Comparison of ENCODE assay signal across 20 mouse cellular contexts in genomic region chr3:12954480-12954879, GRCm38 (mm10).
DNase-seq lines count a peak whose midpoint lies in the region; ATAC-seq lines count a peak whose summit lies in the region.
"Had no signal": no experiment of that assay in that cellular context is flagged by ENCODE, and none has a peak within 500 bp of the region (broad histone marks: within the 10 kb centered on the region; RNA-seq: fewer than 3 reads in every experiment).

No protein-coding gene starts in this region.

- no peak overlapping the region for H3K9ac ChIP-seq in hindbrain, embryonic 11.5 days (ENCODE audit: low read depth, low read length)
- H3K9ac ChIP-seq: embryonic facial prominence, embryonic 12.5 days; forebrain, embryonic 15.5 days; heart, embryonic 12.5 days; hindbrain, embryonic 12.5 days had no signal

- no peak overlapping the region for H3K27ac ChIP-seq in hindbrain, embryonic 11.5 days (ENCODE audit: low read depth, low read length)
- H3K27ac ChIP-seq: embryonic facial prominence, embryonic 12.5 days; forebrain, embryonic 15.5 days; heart, adult 2 months; hindbrain, embryonic 12.5 days had no signal

- no peak overlapping the region for H3K4me2 ChIP-seq in hindbrain, embryonic 11.5 days (replicated peaks; ENCODE audit: low read depth, low read length)
- H3K4me2 ChIP-seq: embryonic facial prominence, embryonic 12.5 days; forebrain, embryonic 15.5 days; heart, embryonic 12.5 days; hindbrain, embryonic 12.5 days had no signal

- no peak overlapping the region for H3K4me3 ChIP-seq in hindbrain, embryonic 11.5 days (ENCODE audit: low read depth, low read length)
- H3K4me3 ChIP-seq: embryonic facial prominence, embryonic 12.5 days; forebrain, embryonic 15.5 days; heart, adult 2 months; heart, embryonic 12.5 days; hindbrain, embryonic 12.5 days had no signal

- H3K36me3 ChIP-seq in hindbrain, embryonic 11.5 days (ENCODE audit: control insufficient read depth, insufficient read depth, low read length) = no peaks in the 10 kb centered on the region
- H3K36me3 ChIP-seq: embryonic facial prominence, embryonic 12.5 days; forebrain, embryonic 15.5 days; heart, embryonic 12.5 days; hindbrain, embryonic 12.5 days had no signal

- no peaks in the 10 kb centered on the region for H3K4me1 ChIP-seq in hindbrain, embryonic 11.5 days (replicated peaks; ENCODE audit: control insufficient read depth, insufficient read depth, low read length)
- H3K4me1 ChIP-seq: embryonic facial prominence, embryonic 12.5 days; forebrain, embryonic 15.5 days; heart, embryonic 12.5 days; hindbrain, embryonic 12.5 days had no signal

- H3K9me3 ChIP-seq in hindbrain, embryonic 11.5 days (ENCODE audit: control insufficient read depth, low read length) = no peaks in the 10 kb centered on the region
- H3K9me3 ChIP-seq: embryonic facial prominence, embryonic 12.5 days; forebrain, embryonic 15.5 days; hindbrain, embryonic 12.5 days had no signal

- no peak for ATAC-seq in hindbrain, embryonic 11.5 days (ENCODE audit: low FRiP score)
- no peak for ATAC-seq in megakaryocyte progenitor cell, adult 5-6 weeks (replicated peaks; ENCODE audit: poor library complexity)
- ATAC-seq: forebrain, embryonic 15.5 days; hindbrain, embryonic 16.5 days; inflammation-experienced regulatory T-cells, adult 6 months; intestine, postnatal 0 days had no signal

- 66% methylated on average over 2 of the region's 2 CpGs for WGBS in hindbrain, embryonic 11.5 days

- H3K27me3 ChIP-seq in hindbrain, embryonic 11.5 days (ENCODE audit: control insufficient read depth, insufficient read depth, low read length) = no peaks in the 10 kb centered on the region
- H3K27me3 ChIP-seq: embryonic facial prominence, embryonic 12.5 days; forebrain, embryonic 15.5 days; heart, embryonic 12.5 days; hindbrain, embryonic 12.5 days had no signal

- peak; percentile 9 for DNase-seq in cerebellum, adult 11 months
- DNase-seq in cerebellum, adult 18-20 months = peak; percentile 36 to 51
- peak; percentile 46 for DNase-seq in cerebellum, adult 9-11 months
- DNase-seq in cerebellum, postnatal 36 days = peak; percentile 42 to 48
- no peak for DNase-seq in hindbrain, embryonic 11.5 days (ENCODE audit: low spot score)
- no peak for DNase-seq in frontal cortex, postnatal 36 days (ENCODE audit: low spot score in 2 of 2)
- DNase-seq: adrenal gland, adult 8-10 months; adrenal gland, postnatal 36 days; gastrocnemius, postnatal 10 days; heart, adult 2 months; heart, postnatal 36 days; kidney, adult 9 months had no signal

Comparison
In these comparisons a context has a peak if more than half of its experiments do, and no peak if none do; other contexts are left out.
1. DNase-seq: peak in cerebellum, adult 11 months (single experiment), cerebellum, adult 18-20 months (2 of 2), cerebellum, adult 9-11 months (single experiment) and cerebellum, postnatal 36 days (2 of 2); none in hindbrain, embryonic 11.5 days (single experiment) and frontal cortex, postnatal 36 days (0 of 2).